Mouse (Mus musculus): ENCODE data around the gene Hist1h2bn. TPM values are rescaled to one million over a fixed set of nuclear protein-coding genes. Genes with fewer than 3 reads are reported as not detected.
"Not testable (repeated sequence)": the region's sequence is repeated elsewhere in the genome, so short reads cannot be mapped to it uniquely, and the experiment has no call there.

The Hist1h2bn gene
- 1.8 TPM for polyA plus RNA-seq (2012; fragmentation: generic; extraction: Trizol)

GRCm38 (mm10) chr13:21753524-21754285 is at the start of gene Hist1h2bn, which contains the start of gene Hist1h2ak:
Hist1h2bn (plus strand) TSS chr13:21754123.
Hist1h2ak (minus strand) TSS chr13:21753827.
- H3K36me3 ChIP-seq (ENCODE audit: control insufficient read depth, insufficient read depth); H3ac ChIP-seq (ENCODE audit: control insufficient read depth, insufficient read length); H3K27me3 ChIP-seq (ENCODE audit: control insufficient read depth, insufficient read depth, insufficient read length): not testable (repeated sequence)
- TF ChIP-seq POLR2AphosphoS2 (IDR thresholded peaks at IDR 0.05; ENCODE audit: insufficient read length, low read depth) (peak; percentile 96), POLR2A (IDR thresholded peaks at IDR 0.05; ENCODE audit: insufficient read length, low read depth) (peak; percentile 91)
- Histone ChIP-seq H3K4me3 (peak within 1 kb of the TSS; percentile 24), H3K79me2 (ENCODE audit: control insufficient read depth, insufficient read depth) (peaks cover 10% of the 10 kb centered on the region), H3K4me2 (ENCODE audit: low read depth) (peak within 1 kb of the TSS; percentile 74)

GRCm38 (mm10) chr13:21706669-21707068 is 47.3 kb upstream of the Hist1h2bn start:
- H3K27me3 ChIP-seq (ENCODE audit: control insufficient read depth, insufficient read depth, insufficient read length): no peaks in the 10 kb centered on the region
- H3K4me3 ChIP-seq: no peak overlapping the region
- H3K4me2 ChIP-seq (ENCODE audit: low read depth): no peak overlapping the region
- TF ChIP-seq TCF3 (IDR thresholded peaks at IDR 0.05; ENCODE audit: insufficient read length, low read depth): no peak
- no peak for TF ChIP-seq TCF12 (IDR thresholded peaks at IDR 0.05; ENCODE audit: insufficient read depth, poor library complexity, severe bottlenecking)
- no peak for TF ChIP-seq REST (IDR thresholded peaks at IDR 0.05; ENCODE audit: insufficient read depth, insufficient read length)
- no peak for TF ChIP-seq MAX (IDR thresholded peaks at IDR 0.05; ENCODE audit: low read depth)
- no peak for TF ChIP-seq MYOG (IDR thresholded peaks at IDR 0.05; ENCODE audit: control insufficient read depth in 1 of 3, insufficient read depth in 1 of 3, insufficient read length in 2 of 3, low read depth in 2 of 3)
- no peak for TF ChIP-seq MYOD1 (IDR thresholded peaks at IDR 0.05; ENCODE audit: control insufficient read depth in 1 of 3, insufficient read length in 2 of 3, low read depth in 2 of 3)
- no peak for TF ChIP-seq CEBPB (IDR thresholded peaks at IDR 0.05; ENCODE audit: insufficient read depth, poor library complexity, severe bottlenecking)
- TF ChIP-seq POLR2AphosphoS2 (IDR thresholded peaks at IDR 0.05; ENCODE audit: insufficient read length, low read depth): no peak
- no peak for TF ChIP-seq E2F4 (IDR thresholded peaks at IDR 0.05; ENCODE audit: insufficient read depth)
- TF ChIP-seq POLR2A (IDR thresholded peaks at IDR 0.05; ENCODE audit: insufficient read length, low read depth): no peak
- no peak for TF ChIP-seq USF1 (IDR thresholded peaks at IDR 0.05; ENCODE audit: low read depth)
- TF ChIP-seq SRF (IDR thresholded peaks at IDR 0.05; ENCODE audit: control insufficient read depth, insufficient read length, low read depth): no peak
- no peaks in the 10 kb centered on the region for H3K36me3 ChIP-seq (ENCODE audit: control insufficient read depth, insufficient read depth)
- no peaks in the 10 kb centered on the region for H3K79me2 ChIP-seq (ENCODE audit: control insufficient read depth, insufficient read depth)
- no peak overlapping the region for H3ac ChIP-seq (ENCODE audit: control insufficient read depth, insufficient read length)

- no peak overlapping the region for H3ac ChIP-seq (ENCODE audit: control insufficient read depth, insufficient read length)
- TF ChIP-seq REST (IDR thresholded peaks at IDR 0.05; ENCODE audit: insufficient read depth, insufficient read length): no peak
- no peak for TF ChIP-seq POLR2AphosphoS2 (IDR thresholded peaks at IDR 0.05; ENCODE audit: insufficient read length, low read depth)
- TF ChIP-seq MYOG (IDR thresholded peaks at IDR 0.05; ENCODE audit: control insufficient read depth in 1 of 3, insufficient read depth in 1 of 3, insufficient read length in 2 of 3, low read depth in 2 of 3): no peak
- TF ChIP-seq SRF (IDR thresholded peaks at IDR 0.05; ENCODE audit: control insufficient read depth, insufficient read length, low read depth): no peak
- H3K4me2 ChIP-seq (ENCODE audit: low read depth): peak overlapping the region; percentile 97
- peak overlapping the region; percentile 48 for H3K4me3 ChIP-seq
- no peaks in the 10 kb centered on the region for H3K36me3 ChIP-seq (ENCODE audit: control insufficient read depth, insufficient read depth)
- no peaks in the 10 kb centered on the region for H3K79me2 ChIP-seq (ENCODE audit: control insufficient read depth, insufficient read depth)
- H3K27me3 ChIP-seq (ENCODE audit: control insufficient read depth, insufficient read depth, insufficient read length): no peaks in the 10 kb centered on the region
Observed at GRCm38 (mm10) chr13:21710031-21710711, 43.8 kb upstream of the Hist1h2bn start.

- H3K4me2 ChIP-seq (ENCODE audit: low read depth): peak overlapping the region; percentile 97
- H3ac ChIP-seq (ENCODE audit: control insufficient read depth, insufficient read length): no peak overlapping the region
- peak overlapping the region; percentile 48 for H3K4me3 ChIP-seq
- H3K36me3 ChIP-seq (ENCODE audit: control insufficient read depth, insufficient read depth): no peaks in the 10 kb centered on the region
- no peaks in the 10 kb centered on the region for H3K79me2 ChIP-seq (ENCODE audit: control insufficient read depth, insufficient read depth)
- no peaks in the 10 kb centered on the region for H3K27me3 ChIP-seq (ENCODE audit: control insufficient read depth, insufficient read depth, insufficient read length)
- TF ChIP-seq TCF3 (IDR thresholded peaks at IDR 0.05; ENCODE audit: insufficient read length, low read depth): no peak
- TF ChIP-seq CEBPB (IDR thresholded peaks at IDR 0.05; ENCODE audit: insufficient read depth, poor library complexity, severe bottlenecking): no peak
- no peak for TF ChIP-seq E2F4 (IDR thresholded peaks at IDR 0.05; ENCODE audit: insufficient read depth)
- no peak for TF ChIP-seq USF1 (IDR thresholded peaks at IDR 0.05; ENCODE audit: low read depth)
- no peak for TF ChIP-seq MAX (IDR thresholded peaks at IDR 0.05; ENCODE audit: low read depth)
- no peak for TF ChIP-seq POLR2A (IDR thresholded peaks at IDR 0.05; ENCODE audit: insufficient read length, low read depth)
- TF ChIP-seq MYOG (IDR thresholded peaks at IDR 0.05; ENCODE audit: control insufficient read depth in 1 of 3, insufficient read depth in 1 of 3, insufficient read length in 2 of 3, low read depth in 2 of 3): no peak
- TF ChIP-seq TCF12 (IDR thresholded peaks at IDR 0.05; ENCODE audit: insufficient read depth, poor library complexity, severe bottlenecking): no peak
- TF ChIP-seq REST (IDR thresholded peaks at IDR 0.05; ENCODE audit: insufficient read depth, insufficient read length): no peak
- no peak for TF ChIP-seq SRF (IDR thresholded peaks at IDR 0.05; ENCODE audit: control insufficient read depth, insufficient read length, low read depth)
- no peak for TF ChIP-seq MYOD1 (IDR thresholded peaks at IDR 0.05; ENCODE audit: control insufficient read depth in 1 of 3, insufficient read length in 2 of 3, low read depth in 2 of 3)
- TF ChIP-seq POLR2AphosphoS2 (IDR thresholded peaks at IDR 0.05; ENCODE audit: insufficient read length, low read depth): no peak
Observed at GRCm38 (mm10) chr13:21710821-21711525, 43.0 kb upstream of the Hist1h2bn start.
